Comparison of ENCODE assay signal across 8 mouse cellular contexts in genomic region chr16:38506041-38506634, GRCm38 (mm10). TPM values are rescaled to one million over a fixed set of nuclear protein-coding genes. Genes with fewer than 3 reads are reported as not detected.
DNase-seq lines count a peak whose midpoint lies in the region; ATAC-seq and TF ChIP-seq lines count a peak whose summit lies in the region.

No protein-coding gene starts in this region.

- no peak for TF ChIP-seq EP300 in liver, embryonic 14.5 days (IDR thresholded peaks at IDR 0.05; ENCODE audit: low read depth)

- TF ChIP-seq CTCF in liver, embryonic 14.5 days (IDR thresholded peaks at IDR 0.05; ENCODE audit: low read depth) = peak; percentile 98
- no peak for TF ChIP-seq CTCF in thymus, adult 2 months (IDR thresholded peaks at IDR 0.05; ENCODE audit: borderline replicate concordance, control insufficient read depth, extremely low read depth, insufficient read depth, low read length, poor library complexity)

- DNase-seq in ES-E14 (ENCODE audit: low read depth, low spot score) = peak; percentile 70
- peak; percentile 82 for DNase-seq in brain, adult 2 months (ENCODE audit: low read depth, low spot score)
- peak; percentile 74 to 81 for DNase-seq in heart, postnatal 10 days
- DNase-seq in kidney, postnatal 4 days = peak; percentile 70 to 79
- peak in 2 of 3 experiments; percentile 38 to 43 for DNase-seq in liver, embryonic 14.5 days (ENCODE audit: low read depth in 3 of 3, low spot score in 3 of 3)
- DNase-seq in thymus, adult 2 months = peak; percentile 42

- ATAC-seq in erythroid progenitor cell, adult 5-6 weeks (replicated peaks; ENCODE audit: low FRiP score, poor library complexity, severe bottlenecking) = peak; percentile 75
- no peak for ATAC-seq in liver, embryonic 14.5 days (ENCODE audit: insufficient read depth)
- peak; percentile 76; the same call in 1 of the 2 replicates for ATAC-seq in neural tube, embryonic 12.5 days (ENCODE audit: low FRiP score, low read depth)

- no peaks in the 10 kb centered on the region for H3K27me3 ChIP-seq in liver, embryonic 14.5 days (ENCODE audit: control insufficient read depth, insufficient read depth, low read length)
- no peaks in the 10 kb centered on the region for H3K27me3 ChIP-seq in neural tube, embryonic 12.5 days (replicated peaks)
- H3K27me3 ChIP-seq in thymus, adult 2 months (ENCODE audit: control insufficient read depth, insufficient read depth, low read length) = no peaks in the 10 kb centered on the region

- H3K9ac ChIP-seq in ES-E14 (ENCODE audit: insufficient read depth, low read depth, low read length, poor library complexity, severe bottlenecking) = no peak overlapping the region
- no peak overlapping the region for H3K9ac ChIP-seq in liver, embryonic 14.5 days (replicated peaks)
- no peak overlapping the region for H3K9ac ChIP-seq in neural tube, embryonic 12.5 days

- H3K4me3 ChIP-seq in ES-E14 (ENCODE audit: insufficient read depth in 1 of 2, low read depth in 1 of 2, low read length in 2 of 2, poor library complexity in 1 of 2, severe bottlenecking in 1 of 2) = no peak overlapping the region
- no peak overlapping the region for H3K4me3 ChIP-seq in liver, embryonic 14.5 days (ENCODE audit: insufficient read depth in 1 of 2, low read depth in 2 of 2, low read length in 2 of 2)
- H3K4me3 ChIP-seq in neural tube, embryonic 12.5 days = no peak overlapping the region
- no peak overlapping the region for H3K4me3 ChIP-seq in thymus, adult 2 months (ENCODE audit: control insufficient read depth, insufficient read depth, low read length)

- intact Hi-C loops in heart, postnatal 10 days (cut with DNase I) = loop anchor here (1.0 to 2.0 kb wide), 2 partner anchors 161 to 211 kb away; partner anchors contain the start of gene Nr1i2

- TF ChIP-seq POLR2A in thymus, adult 2 months (IDR thresholded peaks at IDR 0.05; ENCODE audit: control insufficient read depth, extremely low read depth, insufficient read depth, low read length, poor library complexity) = no peak

- H3K9me3 ChIP-seq in ES-E14 (ENCODE audit: control insufficient read depth, insufficient read depth, low read depth, low read length) = no peaks in the 10 kb centered on the region
- no peaks in the 10 kb centered on the region for H3K9me3 ChIP-seq in liver, embryonic 14.5 days (ENCODE audit: control insufficient read depth, low read length)
- H3K9me3 ChIP-seq in neural tube, embryonic 12.5 days = no peaks in the 10 kb centered on the region

- no peaks in the 10 kb centered on the region for H3K4me1 ChIP-seq in ES-E14 (ENCODE audit: control insufficient read depth in 2 of 2, insufficient read depth in 2 of 2, low read length in 2 of 2, poor library complexity in 1 of 2)
- no peaks in the 10 kb centered on the region for H3K4me1 ChIP-seq in liver, embryonic 14.5 days (replicated peaks; ENCODE audit: control insufficient read depth in 2 of 2, insufficient read depth in 2 of 2, low read length in 1 of 2)
- H3K4me1 ChIP-seq in neural tube, embryonic 12.5 days = no peaks in the 10 kb centered on the region
- H3K4me1 ChIP-seq in thymus, adult 2 months (replicated peaks; ENCODE audit: control insufficient read depth, insufficient read depth, low read length) = no peaks in the 10 kb centered on the region

- H3K27ac ChIP-seq in ES-E14 (ENCODE audit: insufficient read depth, low read depth, low read length, poor library complexity, severe bottlenecking) = no peak overlapping the region
- no peak overlapping the region for H3K27ac ChIP-seq in liver, embryonic 14.5 days
- no peak overlapping the region for H3K27ac ChIP-seq in neural tube, embryonic 12.5 days
- H3K27ac ChIP-seq in thymus, adult 2 months (ENCODE audit: control insufficient read depth, insufficient read depth, low read length) = no peak overlapping the region

- in situ Hi-C loops in ES-E14 (cut with MboI; ENCODE audit: low sequenced_read_pairs in 2 of 2, unreplicated experiment in 2 of 2) = no loop called here

- H3K36me3 ChIP-seq in ES-E14 (ENCODE audit: control insufficient read depth, insufficient read depth, low read length, poor library complexity, severe bottlenecking) = peaks cover 17% of the 10 kb centered on the region
- H3K36me3 ChIP-seq in liver, embryonic 14.5 days (replicated peaks; ENCODE audit: control insufficient read depth, insufficient read depth, low read depth) = no peaks in the 10 kb centered on the region; the same call in none of the 2 replicates
- H3K36me3 ChIP-seq in neural tube, embryonic 12.5 days = peaks cover 58% of the 10 kb centered on the region
- peaks cover 7% of the 10 kb centered on the region for H3K36me3 ChIP-seq in thymus, adult 2 months (ENCODE audit: control insufficient read depth, insufficient read depth, low read length)

- H3K4me2 ChIP-seq in liver, embryonic 14.5 days (ENCODE audit: low read depth) = no peak overlapping the region
- H3K4me2 ChIP-seq in neural tube, embryonic 12.5 days (replicated peaks) = no peak overlapping the region

- WGBS in liver, embryonic 14.5 days (ENCODE audit: insufficient replicate concordance) = 64% methylated on average over 4 of the region's 4 CpGs
- WGBS in neural tube, embryonic 12.5 days = 72% methylated on average over 4 of the region's 4 CpGs
- WGBS in thymus, adult 2 months = 77% methylated on average over 4 of the region's 4 CpGs

TF ChIP-seq in ES-E14, 5 proteins besides CTCF, POLR2A, EP300 and RAD21:
- TF ChIP-seq ZC3H11A (IDR thresholded peaks at IDR 0.05; ENCODE audit: borderline replicate concordance, low read depth, low read length) = peak; percentile 70
- TF ChIP-seq MAFK (IDR thresholded peaks at IDR 0.05; ENCODE audit: insufficient read depth, low read depth, low read length) = 0 out of 2 replicates have a peak, but pooled peaks have one; percentile 59
- TF ChIP-seq CHD2 (IDR thresholded peaks at IDR 0.05; ENCODE audit: low read depth, low read length) = no peak

RNA-seq across cellular contexts. Expression of gene Timmdc1, which starts 16.3 kb away (rescaled TPM):
- 26.9 and 36.9 TPM in 2 replicates for total RNA-seq in ES-E14 (2012; rRNA removed)
- 4.0 and 7.5 TPM in 2 replicates for total RNA-seq in erythroid progenitor cell, adult 5-6 weeks (2015; ENCODE audit: low replicate concordance)
- total RNA-seq in erythroid progenitor cell, adult 5-6 weeks (2017; ENCODE audit: low replicate concordance) = 5.5 and 14.8 TPM in 2 replicates
- 10 to 100 TPM; 54.1 to 59.0 TPM for total RNA-seq in heart, postnatal 10 days (2021)
- 4.1 and 5.6 TPM in 2 replicates for polyA plus RNA-seq in liver, embryonic 14.5 days (2012; rRNA removed)
- polyA plus RNA-seq in liver, embryonic 14.5 days (2014; fragmentation: Nextera tagmentation; extraction: Ambion mirVana) = 7.2 and 9.4 TPM in 2 replicates
- polyA plus RNA-seq in neural tube, embryonic 12.5 days (2016; fragmentation: Nextera tagmentation; extraction: Ambion mirVana) = 31.6 and 38.3 TPM in 2 replicates
- 25.0 and 30.7 TPM in 2 replicates for polyA plus RNA-seq in thymus, adult 2 months (2012; rRNA removed)

RNA-seq across cellular contexts. Expression of gene Poglut1, which starts 43.9 kb away (rescaled TPM):
- 76.6 and 89.7 TPM in 2 replicates for total RNA-seq in ES-E14 (2012; rRNA removed)
- 2.9 and 10.8 TPM in 2 replicates for total RNA-seq in erythroid progenitor cell, adult 5-6 weeks (2015; ENCODE audit: low replicate concordance)
- total RNA-seq in erythroid progenitor cell, adult 5-6 weeks (2017; ENCODE audit: low replicate concordance) = 5.3 TPM in 1 of 2 replicates, not detected in the other
- total RNA-seq in heart, postnatal 10 days (2021) = 10 to 100 TPM; 14.0 to 15.5 TPM
- polyA plus RNA-seq in liver, embryonic 14.5 days (2012; rRNA removed) = 5.9 TPM in 2 replicates
- 6.1 and 7.2 TPM in 2 replicates for polyA plus RNA-seq in liver, embryonic 14.5 days (2014; fragmentation: Nextera tagmentation; extraction: Ambion mirVana)
- polyA plus RNA-seq in neural tube, embryonic 12.5 days (2016; fragmentation: Nextera tagmentation; extraction: Ambion mirVana) = 70.2 and 72.9 TPM in 2 replicates
- 27.6 and 34.8 TPM in 2 replicates for polyA plus RNA-seq in thymus, adult 2 months (2012; rRNA removed)

RNA-seq across cellular contexts. Expression of gene Cd80, which starts 50.8 kb away (rescaled TPM):
- total RNA-seq in ES-E14 (2012; rRNA removed) = 11.1 and 15.2 TPM in 2 replicates
- not detected in 2 replicates for total RNA-seq in erythroid progenitor cell, adult 5-6 weeks (2015; ENCODE audit: low replicate concordance)
- not detected in 2 replicates for total RNA-seq in erythroid progenitor cell, adult 5-6 weeks (2017; ENCODE audit: low replicate concordance)
- under 1 TPM; 0.53 to 0.84 TPM for total RNA-seq in heart, postnatal 10 days (2021)
- polyA plus RNA-seq in liver, embryonic 14.5 days (2012; rRNA removed) = 0.12 and 0.35 TPM in 2 replicates
- polyA plus RNA-seq in liver, embryonic 14.5 days (2014; fragmentation: Nextera tagmentation; extraction: Ambion mirVana) = 0.15 and 0.18 TPM in 2 replicates
- 0.46 and 0.87 TPM in 2 replicates for polyA plus RNA-seq in neural tube, embryonic 12.5 days (2016; fragmentation: Nextera tagmentation; extraction: Ambion mirVana)
- polyA plus RNA-seq in thymus, adult 2 months (2012; rRNA removed) = 3.5 and 5.2 TPM in 2 replicates

RNA-seq across cellular contexts. Expression of gene Tmem39a, which starts 52.4 kb away (rescaled TPM):
- 124 and 141 TPM in 2 replicates for total RNA-seq in ES-E14 (2012; rRNA removed)
- 28.5 and 33.9 TPM in 2 replicates for total RNA-seq in erythroid progenitor cell, adult 5-6 weeks (2015; ENCODE audit: low replicate concordance)
- total RNA-seq in erythroid progenitor cell, adult 5-6 weeks (2017; ENCODE audit: low replicate concordance) = 5.3 and 16.8 TPM in 2 replicates
- 10 to 100 TPM; 24.2 to 30.8 TPM for total RNA-seq in heart, postnatal 10 days (2021)
- polyA plus RNA-seq in liver, embryonic 14.5 days (2012; rRNA removed) = 29.3 and 47.8 TPM in 2 replicates
- polyA plus RNA-seq in liver, embryonic 14.5 days (2014; fragmentation: Nextera tagmentation; extraction: Ambion mirVana) = 27.8 and 32.9 TPM in 2 replicates
- 67.1 and 68.6 TPM in 2 replicates for polyA plus RNA-seq in neural tube, embryonic 12.5 days (2016; fragmentation: Nextera tagmentation; extraction: Ambion mirVana)
- polyA plus RNA-seq in thymus, adult 2 months (2012; rRNA removed) = 96.9 and 126 TPM in 2 replicates

RNA-seq across cellular contexts. Expression of gene Adprh, which starts 53.6 kb away (rescaled TPM):
- total RNA-seq in ES-E14 (2012; rRNA removed) = 70.2 and 121 TPM in 2 replicates
- 1.8 and 6.7 TPM in 2 replicates for total RNA-seq in erythroid progenitor cell, adult 5-6 weeks (2015; ENCODE audit: low replicate concordance)
- total RNA-seq in erythroid progenitor cell, adult 5-6 weeks (2017; ENCODE audit: low replicate concordance) = 1.9 and 4.1 TPM in 2 replicates
- total RNA-seq in heart, postnatal 10 days (2021) = 10 to 100 TPM; 32.2 to 33.6 TPM
- polyA plus RNA-seq in liver, embryonic 14.5 days (2012; rRNA removed) = 12.4 and 15.2 TPM in 2 replicates
- 23.7 and 29.9 TPM in 2 replicates for polyA plus RNA-seq in liver, embryonic 14.5 days (2014; fragmentation: Nextera tagmentation; extraction: Ambion mirVana)
- 150 and 156 TPM in 2 replicates for polyA plus RNA-seq in neural tube, embryonic 12.5 days (2016; fragmentation: Nextera tagmentation; extraction: Ambion mirVana)
- 49.8 and 54.2 TPM in 2 replicates for polyA plus RNA-seq in thymus, adult 2 months (2012; rRNA removed)
